Mouse (Mus musculus): ENCODE measurements around the gene Gm7735.

DNA sequence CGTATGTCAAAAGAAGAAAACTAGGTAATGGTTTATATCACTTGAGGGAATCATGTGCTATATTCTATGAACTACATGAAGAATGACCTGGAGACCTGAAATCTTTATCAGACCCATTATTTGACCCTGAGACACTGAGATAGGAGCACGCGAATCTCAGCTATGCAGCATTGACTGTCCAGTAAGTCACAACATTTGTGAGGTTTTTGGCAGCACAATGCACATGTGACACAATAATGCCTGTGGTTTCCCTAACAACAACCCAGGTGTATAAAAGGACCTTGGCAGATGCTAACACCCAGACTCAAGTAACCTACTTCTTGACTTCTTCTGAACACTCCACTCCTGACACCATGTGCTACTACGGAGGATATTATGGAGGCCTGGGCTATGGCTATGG, 11.6 kb upstream of the Gm7735 start, which contains the start of gene Gm9789:
- no peak for TF ChIP-seq EP300 (optimal IDR thresholded peaks at IDR 0.05)
- no peak for TF ChIP-seq CTCF (IDR thresholded peaks at IDR 0.05; ENCODE audit: low read depth)

Measured in stomach, postnatal 0 days (tissue).